Mouse (Mus musculus) midbrain, postnatal 0 days (tissue): Measurements from ENCODE around the gene Clec2l. TPM values are rescaled to one million over a fixed set of nuclear protein-coding genes. Genes with fewer than 3 reads are reported as not detected.

Experiments used
- ATAC-seq: fragments of 200-750 bp; cut with Nextera tagmentation; 2 replicates; pipeline ENCODE4 v1.8.0; 2017; ENCODE audit warnings: moderate number of reproducible peaks, mild to moderate bottlenecking, moderate TSS enrichment, moderate library complexity; ENCODE audit not compliant: low FRiP score
- DNase-seq: peaks from one replicate; pipeline ENCODE4 v3.0.0-alpha.2; 2015; ENCODE audit warnings: low spot score
- H3K27ac ChIP-seq: fragments of 300-500 bp; sonication (generic); 2 replicates; pipeline ENCODE4 v1.5.1; 2014; ENCODE audit warnings: low read depth, mild to moderate bottlenecking, low read length, mixed read lengths
- H3K27me3 ChIP-seq: fragments of 300-500 bp; sonication (generic); 2 replicates; pipeline ENCODE4 v1.6.1; 2014; ENCODE audit warnings: low read length, control low read depth, mixed read lengths; ENCODE audit not compliant: insufficient read depth
- H3K36me3 ChIP-seq: fragments of 300-500 bp; sonication (generic); 2 replicates; pipeline ENCODE4 v1.6.1; 2014; ENCODE audit warnings: low read length, control low read depth, mixed read lengths; ENCODE audit not compliant: insufficient read depth
- H3K4me1 ChIP-seq: fragments of 300-500 bp; sonication (generic); 2 replicates; pipeline ENCODE4 v1.6.1; 2014; ENCODE audit warnings: mild to moderate bottlenecking, control low read depth, antibody characterized with exemption, low read length, mixed read lengths; ENCODE audit not compliant: insufficient read depth
- H3K4me2 ChIP-seq: fragments of 300-500 bp; sonication (generic); 2 replicates; pipeline ENCODE4 v1.6.1; 2014; ENCODE audit warnings: low read depth, mild to moderate bottlenecking, low read length, mixed read lengths; ENCODE audit not compliant: poor library complexity, severe bottlenecking
- H3K4me3 ChIP-seq: fragments of 300-500 bp; sonication (generic); 2 replicates; pipeline ENCODE4 v1.5.1; 2014; ENCODE audit warnings: low read depth, mild to moderate bottlenecking, low read length, moderate library complexity
- H3K9ac ChIP-seq: fragments of 300-500 bp; sonication (generic); replicated peaks from 2 replicates; pipeline ENCODE4 v1.6.1; 2014; ENCODE audit warnings: mild to moderate bottlenecking, low read length, moderate library complexity, mixed read lengths; ENCODE audit not compliant: poor library complexity, severe bottlenecking
- H3K9me3 ChIP-seq: fragments of 300-500 bp; sonication (generic); 2 replicates; pipeline ENCODE4 v1.6.1; 2016; ENCODE audit warnings: low read length, control low read depth
- CTCF ChIP-seq: IDR thresholded peaks from 2 replicates; pipeline ENCODE4 v1.5.1; 2016; ENCODE audit warnings: antibody characterized with exemption, mild to moderate bottlenecking
- WGBS: fragments of 180-500 bp; shearing (Covaris S2); extraction: QIAGEN DNeasy Blood & Tissue Kit; methylation state at CpG from one replicate; pipeline ENCODE4 v1.1.7; 2014; 5-methylcytosine and 5-hydroxymethylcytosine counted together
- polyA plus RNA-seq: library from polyadenylated mRNA; unstranded; fragments of >200 nt; fragmentation: Nextera tagmentation; extraction: Ambion mirVana; gene quantifications from 2 replicates; pipeline ENCODE4 v1.2.1, GENCODE M21; 2015
- total RNA-seq: library from RNA; depleted of rRNA; stranded (reverse); fragments of >200 nt; gene quantifications from 2 replicates; pipeline ENCODE4 v1.2.3, GENCODE M21; 2014

The Clec2l gene
- total and polyA plus RNA-seq, 2 experiments from 2014 or later, result 49.2 to 123 TPM

DNA sequence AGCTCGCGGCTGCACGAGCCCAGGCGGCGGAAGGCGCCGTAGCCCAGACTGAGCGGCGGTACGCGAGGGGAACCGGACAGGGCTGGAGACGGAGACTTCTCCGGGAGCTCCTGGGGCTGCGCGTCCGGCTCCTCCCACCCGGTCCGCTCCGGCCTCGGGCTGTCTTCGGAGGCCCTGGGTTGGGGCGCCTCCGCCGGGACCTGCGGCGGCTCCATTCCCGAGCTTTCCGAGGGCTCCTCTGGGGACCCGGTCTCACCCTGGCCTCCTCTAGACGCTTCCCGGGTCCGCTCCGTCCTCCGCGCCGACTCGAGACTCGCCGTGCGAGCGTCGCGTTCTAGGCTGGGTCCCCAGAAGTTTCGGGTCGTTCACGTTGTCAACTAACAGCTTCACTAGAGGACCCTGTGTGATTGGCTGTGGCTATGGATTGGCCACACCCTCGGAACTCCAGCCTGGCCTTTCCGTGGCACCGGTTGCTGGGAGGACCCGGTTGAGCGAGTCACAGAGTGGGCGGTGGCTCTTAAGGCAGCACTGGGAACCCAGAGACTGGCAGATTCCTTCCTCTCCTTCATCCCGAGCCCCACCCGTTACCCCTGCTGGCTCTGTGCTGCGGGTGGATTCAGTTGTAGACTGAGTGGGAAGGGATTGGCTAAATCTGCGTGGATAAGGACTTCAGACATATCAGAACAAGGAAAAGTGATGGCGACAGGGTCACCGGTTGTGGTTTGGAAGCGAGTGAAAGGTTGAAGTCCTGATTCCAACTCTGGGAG lies 25.8 kb upstream of the Clec2l start, which contains the start of gene Klrg2:
Gene Klrg2, minus strand, starts transcription at position 391 of the 767 bp plus-strand sequence.
- Histone ChIP-seq H3K27ac (no peak within 1 kb of the TSS), H3K9ac (peak within 1 kb of the TSS; percentile 46), H3K4me1 (peaks cover 10% of the 10 kb centered on the region; the same call in 1 of the 2 replicates), H3K9me3 (no peaks in the 10 kb centered on the region), H3K27me3 (peaks cover 46% of the 10 kb centered on the region), H3K4me3 (peak within 1 kb of the TSS; percentile 50), H3K4me2 (peak within 1 kb of the TSS; percentile 82), H3K36me3 (no peaks in the 10 kb centered on the region)
- ATAC-seq, result peak; percentile 57
- WGBS, result 2% methylated on average over 59 of the region's 60 CpGs
- no peak for TF ChIP-seq CTCF
- DNase-seq, result peak; percentile 57

DNA sequence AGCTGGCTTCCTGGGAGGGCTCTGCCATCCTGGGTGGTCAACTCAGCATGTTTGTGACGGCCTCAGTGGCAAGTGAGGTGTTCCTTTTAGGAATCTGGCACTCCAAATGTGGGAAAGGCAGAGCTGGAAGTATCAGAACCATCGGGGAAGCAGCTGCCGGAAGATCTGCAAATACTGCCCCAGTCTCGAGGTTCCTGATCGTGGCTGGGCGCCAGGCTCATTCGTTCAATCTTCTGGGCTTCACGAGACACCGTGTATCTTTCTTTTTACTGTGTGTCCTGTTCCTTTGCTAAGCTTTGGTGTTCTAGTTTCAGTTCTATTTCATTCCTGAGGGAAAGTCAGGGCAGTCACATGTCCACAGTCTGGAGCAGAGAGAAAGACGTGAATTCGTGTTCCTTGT lies 22.5 kb upstream of the Clec2l start:
- Histone ChIP-seq H3K9me3 (no peaks in the 10 kb centered on the region), H3K9ac (no peak overlapping the region), H3K27ac (no peak overlapping the region), H3K36me3 (no peaks in the 10 kb centered on the region), H3K4me3 (no peak overlapping the region), H3K4me1 (peaks cover 10% of the 10 kb centered on the region; the same call in 1 of the 2 replicates), H3K27me3 (peaks cover 31% of the 10 kb centered on the region), H3K4me2 (no peak overlapping the region)
- no peak for DNase-seq
- 73% methylated on average over 11 of the region's 11 CpGs for WGBS
- no peak for ATAC-seq
- no peak for TF ChIP-seq CTCF

DNA sequence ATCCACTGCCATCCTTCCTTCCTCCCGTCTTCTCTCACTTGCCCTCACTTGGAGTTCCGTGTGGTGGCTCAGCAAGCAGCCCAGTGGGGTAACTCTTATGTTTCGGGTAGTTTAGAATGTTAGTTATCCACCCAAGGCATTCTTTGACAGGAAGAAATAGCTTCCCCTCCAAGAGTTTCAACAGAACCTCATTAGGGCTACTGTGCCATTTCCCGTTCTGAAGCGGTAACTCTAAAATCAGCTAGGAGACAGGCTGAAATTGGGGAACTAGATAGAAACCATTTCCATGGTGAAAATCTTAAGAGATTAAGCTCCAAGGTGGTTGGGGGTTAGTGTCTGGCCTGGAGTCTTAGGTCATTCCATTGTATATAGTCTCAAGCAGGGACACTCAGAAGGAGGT lies 21.6 kb upstream of the Clec2l start:
- no peak overlapping the region for H3K9ac ChIP-seq
- peaks cover 23% of the 10 kb centered on the region for H3K27me3 ChIP-seq
- no peak overlapping the region for H3K27ac ChIP-seq
- ATAC-seq (no peak), DNase-seq (no peak)
- no peak overlapping the region for H3K4me3 ChIP-seq
- H3K36me3 ChIP-seq, result no peaks in the 10 kb centered on the region
- no peaks in the 10 kb centered on the region for H3K9me3 ChIP-seq
- WGBS, result 69% methylated on average over 5 of the region's 5 CpGs
- H3K4me1 ChIP-seq, result peaks cover 6% of the 10 kb centered on the region; the same call in 1 of the 2 replicates
- no peak overlapping the region for H3K4me2 ChIP-seq
- TF ChIP-seq CTCF, result no peak

DNA sequence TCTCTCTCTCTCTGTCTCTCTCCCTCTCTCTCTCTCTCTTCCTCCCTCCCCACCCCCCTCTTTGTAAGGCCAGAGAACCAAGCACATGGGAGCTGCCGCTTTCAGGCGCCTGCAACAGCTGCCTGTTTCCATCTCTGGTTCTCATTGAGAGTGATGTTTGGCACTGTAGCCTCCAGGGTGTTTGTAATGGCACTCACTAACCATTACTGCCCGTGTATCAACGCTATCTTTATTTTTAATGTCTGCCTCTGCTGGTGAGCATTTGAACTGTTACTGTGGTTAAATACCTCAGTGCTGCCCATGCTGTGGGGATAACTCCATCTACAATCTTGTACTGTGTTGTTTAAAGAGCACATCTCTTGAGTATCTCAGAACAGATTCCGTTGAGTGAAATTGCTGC lies 21.2 kb upstream of the Clec2l start:
- H3K27me3 ChIP-seq, result peaks cover 19% of the 10 kb centered on the region
- H3K36me3 ChIP-seq, result no peaks in the 10 kb centered on the region
- 45% methylated on average over 5 of the region's 5 CpGs for WGBS
- peak; percentile 18 for DNase-seq
- H3K4me1 ChIP-seq, result peaks cover 4% of the 10 kb centered on the region; the same call in 1 of the 2 replicates
- no peak overlapping the region for H3K4me2 ChIP-seq
- no peak overlapping the region for H3K27ac ChIP-seq
- peak; percentile 53 for TF ChIP-seq CTCF
- no peak overlapping the region for H3K9ac ChIP-seq
- H3K4me3 ChIP-seq, result no peak overlapping the region
- no peaks in the 10 kb centered on the region for H3K9me3 ChIP-seq
- no peak for ATAC-seq

DNA sequence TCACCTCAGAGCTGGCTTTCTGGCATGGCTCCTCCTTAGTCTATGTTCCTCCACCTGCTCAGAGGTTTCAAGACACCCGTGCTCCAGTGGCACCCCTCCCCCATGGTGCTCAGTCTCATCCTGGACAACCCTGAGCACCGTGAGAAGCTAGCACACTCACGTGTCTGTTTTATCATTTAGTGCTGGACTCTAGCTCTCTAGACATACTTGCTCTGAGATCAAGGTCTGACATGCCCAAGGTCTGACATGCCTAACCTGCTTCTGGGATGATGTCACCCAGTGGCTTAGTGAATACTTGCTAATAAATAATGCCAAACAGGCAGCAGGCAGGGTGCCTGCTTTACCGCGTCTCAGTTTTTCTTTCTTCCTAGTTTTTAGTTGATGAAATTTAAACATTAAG lies 20.3 kb upstream of the Clec2l start:
- no peak overlapping the region for H3K4me2 ChIP-seq
- TF ChIP-seq CTCF, result no peak
- H3K4me3 ChIP-seq, result no peak overlapping the region
- DNase-seq (no peak), ATAC-seq (no peak)
- H3K27me3 ChIP-seq, result peaks cover 12% of the 10 kb centered on the region
- H3K36me3 ChIP-seq, result no peaks in the 10 kb centered on the region
- no peaks in the 10 kb centered on the region for H3K4me1 ChIP-seq
- H3K9me3 ChIP-seq, result no peaks in the 10 kb centered on the region
- WGBS, result 81% methylated on average over 5 of the region's 5 CpGs
- no peak overlapping the region for H3K9ac ChIP-seq
- H3K27ac ChIP-seq, result no peak overlapping the region

DNA sequence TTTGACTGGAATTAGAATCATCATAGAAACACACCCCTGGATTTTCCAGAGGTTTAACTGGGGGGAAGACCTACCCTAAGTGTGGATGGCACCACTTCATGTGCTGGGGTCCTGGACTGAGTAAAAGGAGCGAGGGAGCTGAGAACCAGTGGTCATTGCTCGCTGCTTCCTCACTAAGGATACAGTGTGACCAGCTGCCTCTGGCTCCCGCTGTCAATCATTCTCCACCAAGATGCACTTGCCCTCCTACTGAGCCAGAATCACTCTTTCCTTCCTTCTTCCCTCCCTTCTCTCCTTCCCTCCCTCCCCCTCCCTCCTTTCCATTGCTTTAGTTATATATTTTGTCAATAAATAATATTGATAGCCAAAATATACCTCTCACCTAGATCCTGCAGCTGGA lies 19.8 kb upstream of the Clec2l start:
- ATAC-seq, result no peak
- no peak overlapping the region for H3K4me3 ChIP-seq
- WGBS, result 77% methylated on average over 3 of the region's 3 CpGs
- H3K27ac ChIP-seq, result no peak overlapping the region
- H3K4me2 ChIP-seq, result no peak overlapping the region
- DNase-seq, result no peak
- H3K4me1 ChIP-seq, result no peaks in the 10 kb centered on the region
- no peak overlapping the region for H3K9ac ChIP-seq
- TF ChIP-seq CTCF, result no peak
- H3K27me3 ChIP-seq, result peaks cover 8% of the 10 kb centered on the region
- no peaks in the 10 kb centered on the region for H3K9me3 ChIP-seq
- no peaks in the 10 kb centered on the region for H3K36me3 ChIP-seq
